Mouse (Mus musculus): ENCODE measurements around the gene Mettl5.
A peak's percentile ranks its signal among the peaks of the same experiment; 100 is the strongest.

Gene Mettl5

GRCm38 (mm10) chr2:69856392-69856791 is 29.0 kb downstream of the Mettl5 start:
- DNase-seq (ENCODE audit: low spot score) = peak; percentile 56

GRCm38 (mm10) chr2:69851427-69852058 is 33.9 kb downstream of the Mettl5 start:
- no peak for DNase-seq (ENCODE audit: low spot score)

GRCm38 (mm10) chr2:69849215-69849614 is 36.2 kb downstream of the Mettl5 start:
- no peak for DNase-seq (ENCODE audit: low spot score)

GRCm38 (mm10) chr2:69840261-69840660 is 45.2 kb downstream of the Mettl5 start:
- no peak for DNase-seq (ENCODE audit: low spot score)

- no peak for DNase-seq (ENCODE audit: low spot score)
Measured at GRCm38 (mm10) chr2:69838707-69839106, 46.7 kb downstream of the Mettl5 start.

GRCm38 (mm10) chr2:69837996-69838395 is 47.4 kb downstream of the Mettl5 start:
- no peak for DNase-seq (ENCODE audit: low spot score)

GRCm38 (mm10) chr2:69837244-69837967 is 48.0 kb downstream of the Mettl5 start:
- DNase-seq (ENCODE audit: low spot score) = no peak

GRCm38 (mm10) chr2:69830116-69830515 is 55.3 kb downstream of the Mettl5 start:
- no peak for DNase-seq (ENCODE audit: low spot score)

- DNase-seq (ENCODE audit: low spot score) = no peak
Measured at GRCm38 (mm10) chr2:69829680-69830079, 55.7 kb downstream of the Mettl5 start.

- peak; percentile 31 for DNase-seq (ENCODE audit: low spot score)
Measured at GRCm38 (mm10) chr2:69828031-69828430, 57.4 kb downstream of the Mettl5 start.

- no peak for DNase-seq (ENCODE audit: low spot score)
Measured at GRCm38 (mm10) chr2:69826380-69826779, 59.0 kb downstream of the Mettl5 start.

- DNase-seq (ENCODE audit: low spot score) = no peak
Measured at GRCm38 (mm10) chr2:69825898-69826297, 59.5 kb downstream of the Mettl5 start.

- DNase-seq (ENCODE audit: low spot score) = no peak
Measured at GRCm38 (mm10) chr2:69823129-69823677, 62.2 kb downstream of the Mettl5 start.

- peak; percentile 38 for DNase-seq (ENCODE audit: low spot score)
Measured at GRCm38 (mm10) chr2:69822361-69823128, 62.9 kb downstream of the Mettl5 start.

GRCm38 (mm10) chr2:69821711-69822110 is 63.7 kb downstream of the Mettl5 start, which contains the start of gene Klhl23:
TSS of gene Klhl23 (plus strand) at chr2:69821944.
- peak; percentile 6 for DNase-seq (ENCODE audit: low spot score)
